Mouse (Mus musculus): ENCODE data around the gene Tcp11.

The Tcp11 gene

DNA sequence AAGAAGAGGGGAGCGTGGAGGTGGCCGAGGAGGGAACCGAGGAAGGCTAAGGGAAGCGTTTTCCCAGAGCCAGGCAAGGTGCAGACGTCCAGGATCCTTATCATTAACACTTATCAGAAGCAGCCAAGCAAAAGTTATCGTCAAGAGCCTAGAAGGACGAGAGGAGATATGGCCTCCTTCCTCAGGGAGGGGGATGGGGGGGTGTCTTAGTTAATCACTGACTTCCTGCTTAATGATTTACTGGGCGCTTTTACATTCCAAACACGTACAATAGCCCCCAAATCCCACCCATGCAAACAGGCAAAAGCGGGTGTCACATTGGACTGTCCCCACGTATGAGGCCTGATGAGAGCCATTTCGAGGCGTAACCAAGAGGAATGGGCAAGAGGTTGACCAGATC lies 2.4 kb upstream of the Tcp11 start:
- DNase-seq = no peak

DNA sequence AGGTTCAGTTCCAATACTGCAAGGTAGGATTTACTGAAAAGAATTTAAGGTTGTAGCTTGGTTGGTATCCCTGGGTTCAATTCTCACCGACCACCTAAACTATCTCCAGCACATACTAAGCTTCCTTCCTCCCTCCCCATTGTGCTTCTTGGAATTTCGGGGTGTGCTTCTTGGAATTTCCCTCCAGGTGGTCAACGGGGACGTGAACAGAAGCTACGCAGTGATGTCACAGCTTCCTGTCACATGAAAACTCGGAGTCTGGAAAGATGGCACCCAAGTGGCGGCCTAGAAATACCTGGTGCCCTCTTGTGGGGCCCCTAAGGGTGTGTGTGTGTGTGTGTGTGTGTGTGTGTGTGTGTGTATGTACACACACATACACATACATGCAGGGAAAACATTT lies 1.4 kb upstream of the Tcp11 start:
- DNase-seq = no peak

- DNase-seq = no peak
These were observed 946 bp upstream of the Tcp11 start for GRCm38 (mm10) chr17:28081385-28081784.

DNA sequence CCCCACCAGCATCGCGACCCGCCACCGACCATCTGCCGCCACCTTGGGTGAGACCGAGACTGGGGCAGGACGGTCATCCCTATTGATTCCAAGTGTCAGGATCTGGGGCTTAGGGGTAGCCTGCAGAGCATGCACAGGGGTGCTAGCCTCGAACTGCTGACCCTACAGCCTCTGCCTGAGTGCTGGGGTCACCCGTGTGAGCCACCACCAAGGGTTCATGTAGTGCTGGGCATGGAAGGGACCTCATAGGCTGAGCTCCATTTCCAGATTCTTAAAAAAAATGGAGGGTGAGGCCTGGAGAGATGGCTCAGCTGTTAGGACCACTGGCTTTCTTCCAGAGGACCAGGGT lies 352 bp upstream of the Tcp11 start:
- no peak for DNase-seq

GRCm38 (mm10) chr17:28079618-28080017 lies 821 bp downstream of the Tcp11 start:
- peak; percentile 72 for DNase-seq

DNA sequence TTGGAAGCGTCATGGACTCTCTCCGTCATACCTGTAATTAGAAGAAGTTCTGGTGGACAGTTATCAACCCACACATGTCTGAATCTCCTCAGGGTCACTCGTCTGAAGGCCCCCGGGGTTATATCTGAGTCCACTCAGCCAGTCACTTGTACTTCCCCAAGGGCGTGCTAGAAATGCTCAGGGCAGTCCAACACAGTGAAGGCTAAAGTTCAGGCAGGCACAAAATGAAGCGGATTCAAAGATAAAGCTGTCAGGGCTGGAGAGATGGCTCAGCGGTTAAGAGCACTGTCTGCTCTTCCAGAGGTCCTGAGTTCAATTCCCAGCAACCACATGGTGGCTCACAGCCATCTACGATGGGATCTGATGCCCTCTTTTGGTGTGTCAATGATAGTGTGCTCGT lies 2.4 kb downstream of the Tcp11 start:
- DNase-seq = no peak

DNA sequence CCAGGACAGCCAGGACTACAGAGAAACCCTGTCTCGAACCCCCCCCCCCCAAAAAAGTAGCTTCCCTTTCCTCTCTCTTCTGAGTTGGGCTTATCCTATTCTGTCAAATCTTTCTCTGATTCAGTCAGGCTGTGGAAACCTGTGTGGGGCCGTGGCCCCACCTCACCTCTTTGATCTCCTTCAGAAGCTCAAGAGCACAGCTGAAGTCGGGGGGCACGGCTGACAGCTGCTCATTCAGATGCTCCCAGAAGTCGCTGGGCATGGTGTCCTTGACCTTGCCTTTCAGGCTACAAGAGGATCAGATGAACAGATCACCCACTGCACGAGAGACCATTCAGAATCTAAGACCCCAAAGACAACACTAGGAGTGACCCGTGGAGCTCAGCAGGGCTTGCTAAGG lies 6.0 kb downstream of the Tcp11 start:
- no peak for DNase-seq

DNA sequence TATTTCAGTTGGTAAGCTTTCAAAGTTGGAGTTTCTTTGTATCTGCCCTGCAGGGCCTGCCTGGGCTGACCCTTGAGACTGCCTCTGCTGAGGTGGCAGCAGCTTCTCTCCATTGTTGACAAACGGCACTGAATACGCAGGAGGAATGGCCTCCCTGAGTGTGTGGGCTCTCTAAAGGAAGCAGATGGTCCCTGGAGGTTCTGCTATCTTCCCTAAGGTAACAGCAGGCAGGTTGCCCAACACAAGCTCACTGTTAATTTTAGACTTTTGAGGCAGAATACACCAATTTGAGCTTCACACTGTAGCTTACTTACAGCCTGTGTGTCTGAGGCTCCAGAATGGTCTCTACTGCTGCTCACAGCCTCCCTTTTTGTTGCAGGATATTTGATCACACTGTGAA lies 7.7 kb downstream of the Tcp11 start:
- DNase-seq = no peak

DNA sequence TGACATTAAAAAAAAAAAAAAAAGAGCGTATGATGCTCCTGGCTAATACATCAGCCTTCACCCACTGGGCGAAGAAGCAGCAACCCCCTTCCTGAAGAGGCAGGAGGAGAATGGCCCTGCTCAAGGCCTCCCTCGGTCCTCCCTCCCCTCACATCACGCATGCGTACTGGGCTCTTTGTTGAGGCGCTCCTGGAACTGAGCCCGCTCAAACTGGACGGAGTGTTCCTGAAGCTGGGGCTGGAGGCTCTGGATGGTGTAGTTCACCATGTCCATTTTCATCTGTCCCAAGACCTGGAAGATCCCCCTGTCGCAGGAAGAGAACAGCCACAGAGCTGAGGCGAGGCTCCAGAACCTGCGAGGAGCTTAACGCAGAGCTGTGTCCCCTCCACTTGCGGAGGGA lies 10.2 kb downstream of the Tcp11 start:
- no peak for DNase-seq

DNA sequence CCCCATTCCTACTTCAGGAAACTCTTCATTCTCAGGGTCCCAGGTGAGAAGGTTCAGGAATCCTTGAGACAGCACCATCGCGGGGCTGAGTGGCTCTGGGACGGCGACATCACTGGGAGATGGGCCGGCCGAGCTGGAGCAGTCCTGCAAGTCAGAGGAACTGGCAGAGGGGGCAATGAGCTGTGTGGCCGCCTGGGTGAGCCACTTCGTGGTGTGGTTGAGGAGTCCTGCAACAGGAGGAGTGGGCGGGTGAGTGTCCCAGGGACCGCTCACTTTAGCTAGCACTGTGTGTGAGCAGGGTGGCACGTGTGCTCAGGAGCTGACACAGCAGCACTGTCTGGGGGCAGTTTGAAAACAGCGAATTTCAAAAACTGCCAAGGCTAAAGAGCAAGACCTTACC lies 11.0 kb downstream of the Tcp11 start:
- no peak for DNase-seq

DNA sequence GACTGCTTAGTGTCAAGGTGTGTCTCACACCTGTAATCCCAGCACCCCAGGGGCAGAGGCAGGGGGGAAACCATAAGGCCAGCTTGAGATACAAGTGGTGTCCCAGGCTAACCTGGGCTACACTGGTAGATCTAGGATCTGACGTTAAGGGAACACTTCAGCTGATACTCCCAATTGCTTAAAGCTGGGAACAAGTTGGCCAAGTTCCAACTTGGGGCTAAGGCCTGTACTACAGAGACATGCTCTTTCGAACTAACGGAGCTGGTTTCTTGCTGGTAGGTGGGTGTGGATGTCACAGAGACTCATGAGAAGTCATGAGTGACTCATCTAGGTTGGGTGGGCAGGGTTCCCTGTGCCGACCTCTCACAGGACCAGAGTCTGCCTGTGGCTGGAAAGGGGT lies 13.1 kb downstream of the Tcp11 start:
- no peak for DNase-seq

DNA sequence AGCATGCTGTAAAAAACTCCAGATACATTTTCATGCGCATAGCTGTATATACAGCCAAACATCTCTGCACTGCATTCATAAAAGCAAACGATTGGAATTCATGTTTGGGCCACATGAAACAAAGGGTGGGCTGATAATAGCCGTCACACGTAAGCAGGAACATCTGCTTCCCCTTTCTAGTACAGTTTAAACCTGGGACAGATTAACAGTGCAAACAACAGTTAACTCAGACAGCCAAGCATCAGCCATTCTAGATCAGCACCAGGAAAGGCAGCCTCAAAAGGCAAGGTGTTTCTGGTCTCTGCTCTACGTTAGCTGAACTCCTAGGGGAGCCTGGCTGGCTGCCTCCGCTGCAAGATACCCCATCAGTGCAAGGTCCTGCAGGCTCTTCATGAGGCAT lies 17.3 kb downstream of the Tcp11 start:
- DNase-seq = no peak

GRCm38 (mm10) chr17:28062710-28063109 lies 17.7 kb downstream of the Tcp11 start:
- DNase-seq = peak; percentile 57

DNA sequence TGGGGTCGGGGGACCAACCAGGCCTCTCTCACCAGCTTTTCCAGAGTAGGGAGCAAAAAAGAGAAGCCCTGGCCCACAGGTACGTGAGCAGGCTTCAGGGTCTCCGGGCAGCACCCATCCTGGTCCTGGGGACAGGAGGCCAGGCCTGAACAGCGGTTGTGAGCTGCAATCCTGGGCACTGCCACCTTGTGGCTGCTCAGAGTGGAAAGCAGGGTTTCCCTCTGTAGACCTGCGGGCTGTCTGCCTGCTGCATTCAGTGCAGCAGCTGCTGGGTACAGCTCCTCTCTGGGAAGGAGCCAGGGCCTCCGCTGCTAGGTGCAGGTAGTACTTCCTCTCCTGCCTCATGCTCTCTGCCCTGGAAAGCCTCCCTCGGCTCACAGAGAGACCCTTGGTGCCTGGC lies 19.0 kb downstream of the Tcp11 start:
- DNase-seq = peak; percentile 38

DNA sequence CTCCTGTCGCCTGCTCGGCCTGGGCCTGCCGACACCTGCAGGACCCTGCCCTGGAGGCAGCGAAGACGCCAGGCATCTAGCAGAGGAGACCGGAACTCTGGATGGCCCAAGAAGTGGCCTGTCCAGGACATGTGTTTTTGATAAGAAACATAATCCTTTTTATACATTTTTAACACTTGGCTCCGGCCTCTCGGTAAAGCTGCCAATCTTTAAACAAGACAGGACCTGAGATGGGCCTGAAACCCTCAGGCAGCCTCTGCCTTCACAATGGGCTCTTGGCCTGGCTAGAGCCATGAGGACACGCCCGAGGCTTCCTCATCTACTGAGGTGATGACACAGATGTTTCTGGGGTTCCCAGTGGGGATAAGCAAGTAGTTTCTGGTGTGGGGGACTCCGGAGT lies 19.8 kb downstream of the Tcp11 start:
- no peak for DNase-seq

DNA sequence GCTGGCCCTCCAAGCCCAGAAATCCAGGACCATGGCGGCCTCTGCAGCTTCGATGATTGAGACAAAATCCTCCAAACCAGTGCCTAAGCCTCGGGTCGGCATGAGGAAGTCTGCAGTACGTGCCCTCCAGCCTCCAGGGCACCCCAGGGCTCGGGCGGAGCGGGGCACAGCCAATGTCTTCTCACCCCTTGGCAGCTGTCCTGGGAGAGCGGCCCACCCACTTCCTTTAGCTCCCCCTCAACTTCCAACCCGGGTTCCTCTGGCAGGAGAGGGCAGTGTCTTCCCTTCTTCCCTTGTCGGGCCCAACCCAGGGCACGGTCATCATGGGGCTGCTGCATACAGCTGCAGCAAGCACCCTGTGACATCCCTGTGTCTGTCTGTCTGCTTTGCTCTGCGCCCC lies 22.1 kb downstream of the Tcp11 start:
- DNase-seq = no peak

- DNase-seq = peak; percentile 51
These were observed 28.1 kb downstream of the Tcp11 start for GRCm38 (mm10) chr17:28052293-28052863.

- DNase-seq = no peak
These were observed 30.2 kb downstream of the Tcp11 start for GRCm38 (mm10) chr17:28050210-28050609.

DNA sequence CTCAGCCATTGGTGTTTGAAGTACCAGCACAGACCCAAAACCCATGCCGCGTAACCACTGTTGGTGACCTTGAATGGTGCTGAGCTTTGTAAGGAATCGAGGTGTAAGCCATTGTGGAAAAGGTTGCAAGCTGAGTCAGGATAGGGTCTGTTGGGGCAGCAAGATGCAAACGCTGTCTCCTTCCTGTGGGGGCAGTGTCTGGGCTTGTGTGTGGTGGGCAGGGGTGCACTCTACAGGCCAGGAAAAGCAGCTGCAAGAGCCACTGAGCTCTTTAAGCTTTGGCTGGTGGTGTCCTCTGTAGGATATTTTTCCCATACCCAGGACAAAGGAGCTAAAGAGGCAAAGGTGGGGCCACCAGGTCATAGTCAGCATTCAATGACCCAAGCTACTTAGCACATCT lies 32.0 kb downstream of the Tcp11 start:
- DNase-seq = no peak

GRCm38 (mm10) chr17:28047520-28047919 lies 32.9 kb downstream of the Tcp11 start:
- no peak for DNase-seq

- no peak for DNase-seq
These were observed 33.4 kb downstream of the Tcp11 start for GRCm38 (mm10) chr17:28047017-28047416.

DNA sequence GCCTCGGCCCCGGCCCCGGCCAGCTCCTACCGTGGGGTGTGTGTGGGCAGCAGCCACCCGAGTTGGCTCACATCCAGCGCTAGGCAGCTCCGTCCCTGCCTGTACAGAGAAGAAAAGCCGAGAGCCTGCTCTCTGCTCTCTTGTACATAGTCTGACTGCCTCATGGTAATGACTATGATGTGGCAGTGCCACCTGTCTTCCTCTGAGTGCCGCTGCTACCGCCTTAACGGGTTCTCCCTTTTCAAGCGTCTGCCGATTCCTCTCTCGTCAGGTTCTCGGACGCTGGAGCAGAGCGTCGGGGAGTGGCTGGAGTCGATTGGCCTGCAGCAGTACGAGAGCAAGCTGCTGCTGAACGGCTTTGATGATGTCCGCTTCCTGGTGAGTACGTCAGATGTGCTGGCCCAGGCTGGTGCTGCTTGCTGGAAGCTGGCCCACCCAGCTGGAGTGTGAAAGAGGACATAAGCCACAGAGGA lies 38.1 kb downstream of the Tcp11 start:
- peak; percentile 36 for DNase-seq

DNA sequence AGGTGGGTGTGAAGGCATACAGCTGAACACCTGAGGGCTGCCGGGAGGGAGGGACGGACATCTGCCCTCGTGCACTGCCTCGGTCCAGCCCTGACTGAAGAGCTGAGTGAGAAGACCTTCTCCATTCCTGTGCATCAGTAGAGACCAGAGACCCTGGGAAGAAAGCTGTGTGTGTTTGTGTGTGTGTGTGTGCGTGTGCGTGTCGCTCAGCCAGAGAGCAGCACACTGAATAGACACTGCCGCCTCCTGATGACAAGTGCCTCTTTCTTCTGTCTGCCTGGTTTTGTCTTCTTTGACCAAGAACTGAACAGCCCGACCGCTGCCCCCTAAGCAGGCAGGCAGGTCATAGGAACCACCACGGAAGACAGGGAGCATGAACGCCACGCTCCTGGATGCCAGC lies 39.1 kb downstream of the Tcp11 start:
- no peak for DNase-seq

- DNase-seq = no peak
These were observed 39.8 kb downstream of the Tcp11 start for GRCm38 (mm10) chr17:28040620-28041019.

- DNase-seq = peak; percentile 26
These were observed 43.4 kb downstream of the Tcp11 start for GRCm38 (mm10) chr17:28036813-28037756.

Measured in cerebellum, adult 11-12 months (tissue).